Mouse (Mus musculus) liver, adult (tissue): ENCODE measurements around the gene Tas2r139.

Experiments used
- GATA4 ChIP-seq: IDR thresholded peaks from 2 replicates; pipeline ENCODE4 v1.6.1; 2014; ENCODE audit warnings: mild to moderate bottlenecking, low read length; ENCODE audit not compliant: insufficient replicate concordance

Tas2r139 gene

DNA sequence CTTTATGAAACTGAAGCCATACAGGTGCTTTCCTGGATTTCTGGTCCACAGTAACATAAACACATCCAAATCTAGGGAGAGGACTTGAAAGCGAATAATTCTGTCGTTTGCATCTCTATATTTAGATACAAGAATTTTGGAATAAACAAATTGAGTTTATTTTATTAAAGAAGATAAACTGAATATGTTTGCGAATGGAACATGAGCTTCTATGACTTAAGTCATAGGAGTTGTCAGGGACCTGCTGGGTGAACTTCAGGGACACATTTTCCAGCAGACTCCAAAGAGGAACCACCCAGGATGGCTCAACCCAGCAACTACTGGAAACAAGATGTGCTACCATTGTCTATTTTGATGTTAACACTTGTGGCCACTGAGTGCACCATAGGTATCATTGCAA is at the start of gene Tas2r139:
Tas2r139 (plus strand) TSS at position 301 of the 400 bp plus-strand sequence.
- TF ChIP-seq GATA4 = no peak

DNA sequence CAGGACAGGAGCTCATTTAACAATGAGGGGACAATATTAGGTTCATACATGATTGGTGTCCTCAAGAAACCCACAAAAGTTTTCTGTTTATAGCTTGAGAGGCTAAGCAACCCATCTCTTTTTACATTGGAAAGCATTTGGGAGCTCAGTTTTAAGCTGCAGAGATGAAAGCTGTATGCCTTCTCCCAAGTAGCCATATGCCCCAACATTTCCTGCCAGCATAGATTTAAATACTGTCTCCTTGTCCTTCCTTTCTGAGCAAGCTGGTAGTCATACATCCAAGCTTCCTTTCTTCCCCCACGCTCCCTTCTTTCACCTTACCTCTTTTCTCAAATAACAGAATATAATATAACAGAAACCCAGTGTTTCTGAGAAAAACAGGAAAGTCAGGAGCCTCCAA is 41.7 kb downstream of the Tas2r139 start:
- no peak for TF ChIP-seq GATA4

GRCm38 (mm10) chr6:42186230-42186629 is 45.5 kb downstream of the Tas2r139 start:
- TF ChIP-seq GATA4 = no peak
